ENCODE assay signal across 25 mouse cellular contexts in genomic region chrX:160865022-160865421, GRCm38 (mm10). TPM values are rescaled to one million over a fixed set of nuclear protein-coding genes. Genes with fewer than 3 reads are reported as not detected.
"Had no signal": no experiment of that assay in that cellular context is flagged by ENCODE, and none has a peak within 500 bp of the region (broad histone marks: within the 10 kb centered on the region; RNA-seq: fewer than 3 reads in every experiment).

No protein-coding gene starts in this region.

- DNase-seq: kidney, adult 11 months; kidney, postnatal 25 days; layer of hippocampus, adult 9-11 months; liver; lung, adult 18-20 months; lung, postnatal 10 days; lung, postnatal 36 days; right cerebral cortex, adult 18-20 months; right cerebral cortex, postnatal 14 days; right cerebral cortex, postnatal 4 days; thymus, adult 2 months; thymus, postnatal 14 days; thymus, postnatal 4 days had no signal

- H3K4me1 ChIP-seq: intestine, embryonic 15.5 days; limb, embryonic 10.5 days; limb, embryonic 13.5 days; liver, embryonic 12.5 days; liver, embryonic 15.5 days; lung, embryonic 15.5 days; megakaryocyte, embryonic 14.5 days; neural tube, embryonic 12.5 days; neural tube, embryonic 15.5 days had no signal

- H3K27ac ChIP-seq: intestine, embryonic 15.5 days; layer of hippocampus, adult 2 months; limb, embryonic 10.5 days; limb, embryonic 13.5 days; liver, embryonic 12.5 days; liver, embryonic 15.5 days; lung, embryonic 15.5 days; neural tube, embryonic 12.5 days; neural tube, embryonic 15.5 days; stomach, postnatal 0 days had no signal

- H3K4me3 ChIP-seq: intestine, embryonic 15.5 days; layer of hippocampus, adult 2 months; limb, embryonic 10.5 days; limb, embryonic 13.5 days; liver, embryonic 12.5 days; liver, embryonic 15.5 days; lung, embryonic 15.5 days; megakaryocyte, embryonic 14.5 days; neural tube, embryonic 12.5 days; neural tube, embryonic 15.5 days had no signal

- H3K4me2 ChIP-seq: intestine, embryonic 15.5 days; limb, embryonic 13.5 days; liver, embryonic 12.5 days; liver, embryonic 15.5 days; lung, embryonic 15.5 days; neural tube, embryonic 12.5 days; neural tube, embryonic 15.5 days had no signal

- H3K27me3 ChIP-seq: intestine, embryonic 15.5 days; liver, embryonic 12.5 days; neural tube, embryonic 12.5 days had no signal

- H3K9me3 ChIP-seq: intestine, embryonic 15.5 days; limb, embryonic 10.5 days; limb, embryonic 13.5 days; liver, embryonic 12.5 days; liver, embryonic 15.5 days; lung, embryonic 15.5 days; megakaryocyte, embryonic 14.5 days; neural tube, embryonic 12.5 days; neural tube, embryonic 15.5 days had no signal

- ATAC-seq: intestine, embryonic 15.5 days; liver, embryonic 12.5 days had no signal

- H3K9ac ChIP-seq: intestine, embryonic 15.5 days; limb, embryonic 13.5 days; liver, embryonic 12.5 days; liver, embryonic 15.5 days; lung, embryonic 15.5 days; neural tube, embryonic 12.5 days; neural tube, embryonic 15.5 days had no signal

- H3K36me3 ChIP-seq: intestine, embryonic 15.5 days; limb, embryonic 10.5 days; limb, embryonic 13.5 days; liver, embryonic 12.5 days; liver, embryonic 15.5 days; lung, embryonic 15.5 days; neural tube, embryonic 12.5 days; neural tube, embryonic 15.5 days had no signal

RNA-seq across cellular contexts. Expression of gene Gja6, which starts 41.8 kb away (rescaled TPM):
- polyA plus RNA-seq: large intestine, adult 2 months; limb, embryonic 10.5 days had no signal
